Mouse (Mus musculus) Patski (cell line): ENCODE data around the gene Kif26b. TPM values are rescaled to one million over a fixed set of nuclear protein-coding genes. Genes with fewer than 3 reads are reported as not detected.

Experiments used
- ATAC-seq: fragments of 100-300 bp; one replicate; pipeline ENCODE4 v1.8.0; 2021
- CTCF ChIA-PET: fragments of 350-600 bp; sonication (Branson Sonifier 250); formaldehyde crosslinking; loops from one replicate; lab custom pipeline; 2022; ENCODE audit warnings: inconsistent platforms; lab: Charles Lee
- POLR2A ChIA-PET: fragments of 350-600 bp; sonication (Branson Sonifier 250); formaldehyde crosslinking; loops from one replicate; lab custom pipeline; 2022; ENCODE audit warnings: antibody characterized with exemption, inconsistent platforms; lab: Charles Lee
- DNase-seq: peaks from one replicate; pipeline ENCODE4 v3.0.0-alpha.2; 2011; ENCODE audit warnings: low read depth, low spot score
- H3K27me3 ChIP-seq: fragments of 371-371 bp; one replicate; pipeline ENCODE4 v1.5.1; 2021
- CTCF ChIP-seq: fragments of 100-300 bp; IDR thresholded peaks from one replicate; pipeline ENCODE4 v1.5.1; 2021
- in situ Hi-C: fragments of 300-500 bp; cut with MboI; formaldehyde crosslinking; loops from 3 replicates; pipeline ENCODE4 v1.11.1; 2018; ENCODE audit warnings: low pct_unique_long_range_greater_than_20kb, mixed read lengths
- polyA plus RNA-seq: library from polyadenylated mRNA; unstranded; gene quantifications from one replicate; pipeline ENCODE4 v1.2.3, GENCODE M21; 2021

The Kif26b gene
- polyA plus RNA-seq, 1 experiment from 2014 or later = 6.5 TPM

DNA sequence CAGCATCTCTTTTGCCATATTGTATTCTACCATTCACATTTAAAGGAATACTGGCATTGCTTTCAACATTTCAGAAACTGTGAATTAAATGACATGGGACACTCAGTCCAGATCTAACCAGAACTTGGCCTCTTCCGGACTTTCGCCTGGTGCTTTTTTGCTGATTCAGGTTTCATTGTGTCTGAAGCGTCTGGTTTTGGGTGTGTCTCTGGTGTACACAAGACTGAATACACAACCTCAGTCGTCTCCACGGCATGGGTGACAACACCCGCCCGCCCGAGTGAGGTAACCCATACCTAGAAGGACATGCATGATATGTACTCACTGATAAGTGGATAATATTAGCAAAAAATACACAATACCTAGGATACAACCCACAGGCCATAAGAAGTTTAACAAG lies 22.0 kb upstream of the Kif26b start:
- peaks cover 3% of the 10 kb centered on the region for H3K27me3 ChIP-seq
- ATAC-seq (no peak), DNase-seq (no peak)
- TF ChIP-seq CTCF = no peak
- CTCF ChIA-PET = interaction anchor here (1.0 kb wide), 1 partner anchor 587 kb away, joined by 4 read pairs; no protein-coding TSS in a partner anchor
- POLR2A ChIA-PET = no interaction called here
- in situ Hi-C loops = no loop called here

DNA sequence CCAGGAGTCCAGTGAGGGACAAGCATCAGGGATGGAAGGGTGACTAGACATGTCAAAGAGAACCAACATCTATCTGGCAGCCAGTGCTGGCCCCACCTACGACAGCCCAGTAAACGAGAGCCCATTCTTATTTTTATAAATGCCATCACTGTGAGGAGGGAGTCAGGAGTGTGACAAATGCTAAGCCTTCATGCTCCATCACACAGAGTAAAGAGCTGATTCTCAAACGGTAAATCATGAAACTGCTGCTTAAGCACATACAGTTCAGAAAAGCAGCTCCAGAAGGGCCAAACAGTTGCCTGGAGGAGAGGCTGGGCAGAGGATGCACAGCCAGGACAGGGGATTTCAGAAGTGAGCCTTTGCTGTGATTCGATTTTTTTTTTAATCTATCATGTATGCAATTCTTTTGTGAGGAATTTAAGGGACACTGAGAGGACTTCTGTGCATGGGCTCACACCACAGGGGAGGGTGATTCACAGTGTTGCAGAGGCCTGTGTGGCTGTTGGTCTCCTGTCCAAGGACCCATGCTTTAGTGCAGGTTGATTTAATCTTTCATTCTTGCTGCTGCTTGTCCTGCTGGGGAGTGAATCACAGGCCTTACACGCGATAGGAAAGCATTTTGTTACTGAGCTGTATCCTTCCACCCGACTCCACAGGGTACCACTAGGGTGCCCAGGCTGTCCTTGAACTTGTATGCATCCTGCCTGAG lies 16.4 kb upstream of the Kif26b start:
- no peaks in the 10 kb centered on the region for H3K27me3 ChIP-seq
- CTCF ChIA-PET = interaction anchor here (0.6 to 1.1 kb wide), 2 partner anchors 15 to 625 kb away, joined by 3 read pairs; no protein-coding TSS in a partner anchor
- DNase-seq = no peak
- POLR2A ChIA-PET = interaction anchor here (0.6 kb wide), 2 partner anchors 59 to 715 kb away, joined by 3 to 6 read pairs; no protein-coding TSS in a partner anchor
- no peak for TF ChIP-seq CTCF
- in situ Hi-C loops = no loop called here
- ATAC-seq = peak; percentile 84

DNA sequence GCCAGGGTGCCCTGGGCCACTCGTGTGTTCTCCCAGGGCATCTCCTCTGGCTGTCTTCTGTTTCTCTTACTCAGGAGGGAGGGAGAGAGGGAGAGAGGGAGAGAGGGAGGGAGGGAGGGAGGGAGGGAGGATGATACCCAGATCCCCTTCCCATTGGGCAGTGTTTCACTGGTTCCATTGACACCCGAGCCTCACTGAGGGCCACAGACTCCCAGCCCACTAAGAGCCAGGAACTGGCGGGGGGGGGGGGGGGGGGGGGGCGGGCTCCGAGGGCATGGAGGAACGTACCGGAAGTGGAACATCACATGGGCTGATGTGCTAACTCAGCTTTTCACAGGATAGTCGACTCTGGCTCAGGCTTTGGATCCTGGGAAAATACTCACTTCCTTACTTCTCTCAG lies 15.0 kb upstream of the Kif26b start:
- no peaks in the 10 kb centered on the region for H3K27me3 ChIP-seq
- in situ Hi-C loops = no loop called here
- no peak for TF ChIP-seq CTCF
- DNase-seq (no peak), ATAC-seq (no peak)
- POLR2A ChIA-PET = no interaction called here
- CTCF ChIA-PET = no interaction called here

DNA sequence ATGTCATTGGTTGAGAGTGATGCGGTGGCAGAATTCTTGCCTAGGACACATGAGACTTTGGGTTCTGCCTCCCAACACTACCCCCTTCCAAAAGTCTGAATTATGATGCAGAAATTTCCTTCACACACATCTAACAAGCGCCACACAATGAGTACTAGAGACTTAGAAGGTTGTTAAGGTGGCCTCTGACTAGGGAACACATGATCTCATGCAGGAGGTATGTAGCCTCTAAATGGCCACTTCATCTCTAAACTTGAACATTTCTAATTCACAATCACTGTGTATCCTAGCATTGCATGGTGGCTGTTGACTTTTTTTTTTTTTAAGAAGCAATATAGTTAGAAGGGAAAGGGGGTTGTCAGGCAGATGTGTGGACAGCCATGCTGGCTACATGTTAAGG lies 13.1 kb upstream of the Kif26b start:
- no peaks in the 10 kb centered on the region for H3K27me3 ChIP-seq
- CTCF ChIA-PET = no interaction called here
- ATAC-seq (no peak), DNase-seq (no peak)
- TF ChIP-seq CTCF = no peak
- POLR2A ChIA-PET = no interaction called here
- in situ Hi-C loops = no loop called here

DNA sequence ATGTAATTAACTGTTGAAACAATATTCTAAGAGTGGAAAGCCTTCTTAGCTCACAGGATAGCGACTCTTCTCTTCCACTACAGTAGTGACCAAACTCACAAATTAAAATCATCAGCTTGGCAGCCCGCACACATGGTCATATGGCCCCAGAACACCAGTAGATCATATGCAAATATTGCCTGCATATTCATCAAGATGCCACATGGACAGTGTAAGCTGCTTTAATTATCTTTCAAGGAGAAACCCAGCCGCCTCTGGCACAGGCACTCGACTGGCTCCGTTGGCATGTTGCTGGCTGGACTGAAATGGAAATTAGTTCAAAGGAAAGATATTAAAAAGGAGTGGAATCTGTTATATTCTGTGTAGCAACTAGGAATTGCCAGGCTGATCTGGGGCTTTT lies 6.5 kb upstream of the Kif26b start:
- POLR2A ChIA-PET = interaction anchor here (0.6 kb wide), 2 partner anchors 27 to 49 kb away, joined by 3 to 7 read pairs; no protein-coding TSS in a partner anchor
- in situ Hi-C loops = loop anchor here (10.0 kb wide), 1 partner anchor 712 kb away; no protein-coding TSS in a partner anchor
- H3K27me3 ChIP-seq = peaks cover 4% of the 10 kb centered on the region
- ATAC-seq = no peak
- CTCF ChIA-PET = interaction anchor here (0.9 to 1.3 kb wide), 3 partner anchors 34 to 555 kb away, joined by 3 read pairs; no protein-coding TSS in a partner anchor
- DNase-seq = no peak
- no peak for TF ChIP-seq CTCF

DNA sequence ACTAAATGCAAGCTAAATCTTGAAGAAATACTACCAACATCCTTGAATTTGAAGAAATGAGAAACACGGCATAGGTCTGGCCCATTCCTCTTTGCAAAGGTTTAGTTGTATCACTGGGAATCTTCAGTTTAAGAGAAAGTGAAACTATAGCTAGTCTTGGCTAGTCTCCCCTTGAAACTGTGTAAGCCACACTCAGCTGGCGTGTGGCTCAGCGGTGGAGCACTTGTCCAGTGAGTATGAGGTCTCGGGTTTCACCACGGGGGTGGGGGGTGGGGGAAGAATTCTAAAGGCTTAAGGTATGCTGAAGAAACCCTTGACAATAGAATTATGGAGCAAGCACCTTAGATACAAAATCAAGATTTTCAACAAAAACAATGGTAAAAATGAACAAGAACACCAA lies 5.8 kb upstream of the Kif26b start:
- in situ Hi-C loops = loop anchor here (10.0 kb wide), 1 partner anchor 712 kb away; no protein-coding TSS in a partner anchor
- POLR2A ChIA-PET = interaction anchor here (0.6 kb wide), 1 partner anchor 28 kb away, joined by 7 read pairs; no protein-coding TSS in a partner anchor
- CTCF ChIA-PET = interaction anchor here (0.9 to 1.3 kb wide), 3 partner anchors 34 to 457 kb away, joined by 3 read pairs; no protein-coding TSS in a partner anchor
- DNase-seq (no peak), ATAC-seq (no peak)
- peaks cover 4% of the 10 kb centered on the region for H3K27me3 ChIP-seq
- no peak for TF ChIP-seq CTCF

DNA sequence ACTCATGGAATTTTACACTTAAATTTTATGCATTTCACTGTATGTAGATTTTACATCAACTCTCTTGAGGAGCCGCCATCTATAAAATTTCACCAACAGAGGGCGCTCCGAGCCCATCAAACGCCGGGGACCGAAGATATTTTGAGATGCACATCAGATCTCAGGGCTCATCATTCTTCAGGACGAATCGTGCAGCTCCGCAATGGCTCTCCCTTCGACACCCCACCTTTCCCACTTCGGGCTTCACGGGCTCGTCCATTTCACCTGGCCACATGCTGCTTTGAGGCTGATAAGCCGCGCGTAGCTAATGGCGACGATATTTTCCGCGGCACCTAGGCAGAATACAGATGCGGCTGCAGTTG lies 1.8 kb upstream of the Kif26b start:
- ChIA-PET CTCF (interaction anchor here (0.7 to 1.9 kb wide), 5 partner anchors 15 to 950 kb away, joined by 3 to 8 read pairs (median 3); no protein-coding TSS in a partner anchor), POLR2A (no interaction called here)
- peak; percentile 1 for ATAC-seq
- in situ Hi-C loops = loop anchor here (5.0 to 10.0 kb wide), 5 partner anchors 455 to 950 kb away; no protein-coding TSS in a partner anchor
- TF ChIP-seq CTCF = no peak
- DNase-seq = no peak
- peaks cover 4% of the 10 kb centered on the region for H3K27me3 ChIP-seq

DNA sequence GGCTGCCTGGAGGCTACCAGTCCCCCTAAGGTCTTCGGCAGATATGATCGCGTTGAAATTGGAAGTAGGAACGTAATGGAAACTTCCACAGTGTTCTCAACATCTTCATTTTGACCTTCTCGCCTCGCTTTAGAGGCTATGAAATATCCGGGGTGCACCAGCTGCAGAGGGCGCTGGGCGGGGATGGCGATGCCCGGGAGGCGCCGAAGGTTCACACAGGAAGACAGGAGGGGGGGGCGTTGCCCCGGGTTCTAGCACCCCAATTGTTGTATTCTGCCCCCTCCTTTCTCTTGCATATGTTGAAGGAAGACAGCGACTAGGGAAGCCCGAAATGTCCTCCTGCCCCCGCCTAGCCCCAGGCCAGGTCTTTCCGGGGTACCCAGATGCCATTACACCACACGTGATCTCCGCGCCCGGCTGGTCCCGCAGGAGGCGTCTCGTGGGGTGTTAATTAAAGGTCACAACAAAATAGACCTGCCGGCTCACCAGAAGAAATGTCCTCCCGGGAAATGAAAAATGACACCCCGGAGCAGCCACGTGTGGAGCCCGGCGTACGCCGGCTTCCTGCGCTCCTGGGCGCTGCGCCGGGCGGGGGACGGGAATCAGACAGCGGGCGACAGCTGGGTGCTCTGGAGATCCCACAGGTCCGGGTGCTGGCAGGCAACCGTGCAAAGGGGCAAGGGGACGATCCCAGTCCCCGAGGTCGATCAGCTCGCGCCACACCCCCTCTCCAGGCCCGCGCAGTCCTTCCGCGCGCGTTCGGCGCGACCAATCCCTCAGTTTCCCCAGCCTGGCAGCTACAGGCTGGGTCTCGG lies 1.2 kb upstream of the Kif26b start:
- H3K27me3 ChIP-seq = peaks cover 2% of the 10 kb centered on the region
- ChIA-PET POLR2A (no interaction called here), CTCF (interaction anchor here (0.7 to 1.9 kb wide), 7 partner anchors 16 to 950 kb away, joined by 3 to 8 read pairs (median 3); no protein-coding TSS in a partner anchor)
- peak; percentile 37 for ATAC-seq
- in situ Hi-C loops = loop anchor here (5.0 to 10.0 kb wide), 5 partner anchors 455 to 950 kb away; no protein-coding TSS in a partner anchor
- no peak for DNase-seq
- TF ChIP-seq CTCF = no peak

DNA sequence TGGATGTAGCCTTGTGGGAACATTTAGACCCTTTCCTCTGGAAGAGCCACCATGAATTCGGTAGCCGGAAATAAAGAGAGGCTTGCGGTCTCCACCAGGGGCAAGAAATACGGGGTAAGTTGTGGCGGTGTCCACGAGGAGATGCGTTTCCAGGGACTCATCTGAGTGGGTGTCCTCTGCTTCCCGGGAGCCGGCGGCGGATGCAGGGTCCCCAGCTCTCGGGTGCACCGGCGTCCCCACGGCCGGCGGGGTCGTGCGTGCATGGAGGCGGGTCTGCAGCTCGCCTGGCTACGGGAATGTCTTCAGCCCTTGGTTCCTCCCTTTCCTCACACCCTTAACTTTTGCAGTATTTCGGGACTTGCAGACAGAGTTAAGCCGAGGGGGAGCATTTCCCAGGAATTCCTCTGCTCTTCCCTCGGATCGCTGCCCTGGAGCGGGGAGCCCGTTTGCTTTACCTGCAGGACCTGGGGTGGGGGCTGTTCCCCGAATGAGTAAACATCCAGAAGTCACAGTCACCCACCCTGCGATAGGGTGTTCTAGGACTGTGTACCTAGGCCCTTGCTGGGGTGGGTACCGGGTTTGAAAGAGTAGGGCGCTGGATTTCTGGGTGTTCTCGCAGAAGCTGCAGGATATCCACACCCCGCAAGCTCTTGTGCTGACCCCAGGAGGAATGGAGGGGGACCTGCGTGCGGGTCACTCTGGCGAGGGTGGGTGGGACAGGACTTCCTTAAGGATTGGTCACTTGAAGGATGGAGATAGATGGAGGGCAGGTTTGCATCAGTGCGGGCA lies 781 bp downstream of the Kif26b start:
- in situ Hi-C loops = loop anchor here (5.0 to 10.0 kb wide), 6 partner anchors 73 to 948 kb away; no protein-coding TSS in a partner anchor
- POLR2A ChIA-PET = no interaction called here
- H3K27me3 ChIP-seq = no peaks in the 10 kb centered on the region
- DNase-seq = no peak
- no peak for ATAC-seq
- TF ChIP-seq CTCF = no peak
- CTCF ChIA-PET = interaction anchor here (1.0 to 2.0 kb wide), 10 partner anchors 16 to 613 kb away, joined by 3 to 8 read pairs (median 3); no protein-coding TSS in a partner anchor
